Mouse (Mus musculus): ENCODE data around the gene Paqr6. TPM values are rescaled to one million over a fixed set of nuclear protein-coding genes. Genes with fewer than 3 reads are reported as not detected.
A peak's percentile ranks its signal among the peaks of the same experiment; 100 is the strongest.

The Paqr6 gene
- polyA plus RNA-seq (2016; fragmentation: Nextera tagmentation; extraction: Ambion mirVana), result 9.2 and 10.0 TPM in 2 replicates

GRCm38 (mm10) chr3:88364337-88364736 lies at the start of gene Paqr6:
Paqr6 (plus strand) TSS chr3:88364584.
- Histone ChIP-seq H3K9ac (peak within 1 kb of the TSS; percentile 61), H3K27me3 (replicated peaks) (peaks cover 31% of the 10 kb centered on the region), H3K36me3 (peaks cover 33% of the 10 kb centered on the region), H3K27ac (peak within 1 kb of the TSS; percentile 91), H3K4me2 (peak within 1 kb of the TSS; percentile 74), H3K4me3 (peak within 1 kb of the TSS; percentile 50), H3K4me1 (peaks cover 76% of the 10 kb centered on the region), H3K9me3 (replicated peaks) (no peaks in the 10 kb centered on the region)
- peak; percentile 57; the same call in 1 of the 2 replicates for ATAC-seq
- 5% methylated on average over 16 of the region's 16 CpGs for WGBS (ENCODE audit: insufficient replicate concordance)

DNA sequence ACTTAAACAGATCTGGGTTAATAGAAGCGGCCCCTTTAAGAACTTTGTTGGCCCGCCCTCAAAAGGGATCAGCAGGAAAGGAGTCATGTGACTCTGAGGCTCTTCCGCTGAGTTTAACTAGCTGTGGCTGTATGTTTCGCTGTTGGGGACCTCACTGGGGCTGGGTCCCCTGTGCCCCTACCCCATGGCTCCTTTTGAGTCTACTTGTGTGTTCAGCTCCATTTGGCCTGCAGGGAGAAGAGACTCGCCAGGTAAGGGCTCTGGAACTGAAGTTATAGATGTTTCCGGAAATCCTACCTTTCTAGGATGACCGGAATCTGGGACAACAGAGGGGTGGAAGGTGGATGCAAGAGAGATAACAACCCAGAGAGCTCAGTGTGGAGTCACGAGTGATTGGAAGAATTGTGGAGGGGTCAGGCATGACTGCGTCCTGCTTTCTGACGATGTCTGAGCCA lies 39.4 kb upstream of the Paqr6 start, which contains the start of gene Glmp:
TSS of gene Glmp (plus strand) at position 73 of the 455 bp plus-strand sequence.
- H3K4me3 ChIP-seq, result peak within 1 kb of the TSS; percentile 76
- H3K9ac ChIP-seq, result peak within 1 kb of the TSS; percentile 82
- no peaks in the 10 kb centered on the region for H3K9me3 ChIP-seq (replicated peaks)
- peaks cover 15% of the 10 kb centered on the region for H3K4me1 ChIP-seq
- peaks cover 68% of the 10 kb centered on the region for H3K36me3 ChIP-seq
- peak within 1 kb of the TSS; percentile 61 for H3K27ac ChIP-seq
- H3K4me2 ChIP-seq, result peak within 1 kb of the TSS; percentile 83
- H3K27me3 ChIP-seq (replicated peaks), result no peaks in the 10 kb centered on the region
- 1% methylated on average over 10 of the region's 10 CpGs for WGBS (ENCODE audit: insufficient replicate concordance)
- ATAC-seq, result peak; percentile 82

DNA sequence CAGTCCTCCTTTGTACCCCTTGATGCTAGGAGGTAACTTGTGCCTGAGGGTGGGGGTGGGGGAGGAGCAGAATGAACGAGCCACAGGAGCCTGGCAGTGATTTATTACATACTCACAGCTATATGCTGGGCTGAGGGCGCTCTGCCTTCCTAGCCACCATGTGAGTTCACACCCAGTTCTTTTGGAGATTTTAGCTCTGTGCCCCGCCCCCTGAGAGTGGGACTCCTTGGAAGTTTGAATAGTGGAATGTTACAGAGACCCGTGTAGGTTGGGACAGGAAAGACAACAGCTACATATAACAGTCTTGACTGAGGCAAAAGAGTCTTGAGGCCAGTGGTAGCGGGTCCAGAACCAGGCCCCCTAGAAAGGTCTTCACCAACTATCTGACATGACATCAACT lies 35.4 kb upstream of the Paqr6 start:
- no peak overlapping the region for H3K4me3 ChIP-seq
- peaks cover 6% of the 10 kb centered on the region; the same call in 1 of the 2 replicates for H3K27me3 ChIP-seq (replicated peaks)
- H3K9ac ChIP-seq, result no peak overlapping the region
- peaks cover 23% of the 10 kb centered on the region for H3K4me1 ChIP-seq
- 63% methylated on average over 5 of the region's 5 CpGs for WGBS (ENCODE audit: insufficient replicate concordance)
- no peak overlapping the region for H3K27ac ChIP-seq
- H3K4me2 ChIP-seq, result no peak overlapping the region
- ATAC-seq, result no peak
- H3K36me3 ChIP-seq, result peaks cover 48% of the 10 kb centered on the region
- H3K9me3 ChIP-seq (replicated peaks), result no peaks in the 10 kb centered on the region

DNA sequence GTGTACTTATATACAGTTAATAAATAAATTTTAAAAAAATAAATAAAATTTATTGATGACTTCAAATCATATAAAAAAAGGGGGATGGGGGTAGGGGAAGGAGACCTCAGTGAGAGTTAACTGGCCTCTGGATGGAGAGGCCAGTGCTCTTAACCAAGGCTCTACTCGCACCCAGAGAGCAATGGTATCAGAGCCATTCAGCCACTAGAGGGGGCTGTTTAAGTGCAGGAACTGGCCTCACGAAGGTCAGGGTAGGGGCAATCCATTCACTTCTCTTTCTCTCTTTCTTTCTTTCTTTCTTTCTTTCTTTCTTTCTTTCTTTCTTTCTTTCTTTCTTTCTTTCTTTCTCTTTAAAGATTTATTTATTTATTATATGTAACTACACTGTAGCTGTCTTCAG lies 33.1 kb upstream of the Paqr6 start:
- 8% methylated on average over 2 of the region's 2 CpGs for WGBS (ENCODE audit: insufficient replicate concordance)
- Histone ChIP-seq H3K36me3 (peaks cover 44% of the 10 kb centered on the region), H3K9me3 (replicated peaks) (no peaks in the 10 kb centered on the region), H3K4me1 (peaks cover 25% of the 10 kb centered on the region), H3K27me3 (replicated peaks) (peaks cover 6% of the 10 kb centered on the region; the same call in 1 of the 2 replicates), H3K9ac (no peak overlapping the region), H3K27ac (no peak overlapping the region), H3K4me3 (no peak overlapping the region), H3K4me2 (no peak overlapping the region)
- ATAC-seq, result no peak

GRCm38 (mm10) chr3:88334029-88334658 lies 30.2 kb upstream of the Paqr6 start:
- H3K4me1 ChIP-seq, result peaks cover 47% of the 10 kb centered on the region
- peaks cover 23% of the 10 kb centered on the region for H3K36me3 ChIP-seq
- peak overlapping the region; percentile 80 for H3K4me3 ChIP-seq
- WGBS (ENCODE audit: insufficient replicate concordance), result 53% methylated on average over 12 of the region's 12 CpGs
- H3K9me3 ChIP-seq (replicated peaks), result no peaks in the 10 kb centered on the region
- H3K27me3 ChIP-seq (replicated peaks), result peaks cover 6% of the 10 kb centered on the region; the same call in 1 of the 2 replicates
- peak overlapping the region; percentile 81 for H3K4me2 ChIP-seq
- H3K27ac ChIP-seq, result peak overlapping the region; percentile 96
- peak; percentile 33; the same call in 1 of the 2 replicates for ATAC-seq
- peak overlapping the region; percentile 89 for H3K9ac ChIP-seq

- H3K9ac ChIP-seq, result peak overlapping the region; percentile 89
- H3K27me3 ChIP-seq (replicated peaks), result peaks cover 6% of the 10 kb centered on the region; the same call in 1 of the 2 replicates
- 16% methylated on average over 3 of the region's 3 CpGs for WGBS (ENCODE audit: insufficient replicate concordance)
- H3K27ac ChIP-seq, result peak overlapping the region; percentile 96
- H3K4me3 ChIP-seq, result peak overlapping the region; percentile 80
- H3K4me1 ChIP-seq, result peaks cover 55% of the 10 kb centered on the region
- H3K36me3 ChIP-seq, result peaks cover 15% of the 10 kb centered on the region
- H3K9me3 ChIP-seq (replicated peaks), result no peaks in the 10 kb centered on the region
- peak overlapping the region; percentile 81 for H3K4me2 ChIP-seq
- no peak for ATAC-seq
These were observed 29.4 kb upstream of the Paqr6 start for GRCm38 (mm10) chr3:88334902-88335435.

DNA sequence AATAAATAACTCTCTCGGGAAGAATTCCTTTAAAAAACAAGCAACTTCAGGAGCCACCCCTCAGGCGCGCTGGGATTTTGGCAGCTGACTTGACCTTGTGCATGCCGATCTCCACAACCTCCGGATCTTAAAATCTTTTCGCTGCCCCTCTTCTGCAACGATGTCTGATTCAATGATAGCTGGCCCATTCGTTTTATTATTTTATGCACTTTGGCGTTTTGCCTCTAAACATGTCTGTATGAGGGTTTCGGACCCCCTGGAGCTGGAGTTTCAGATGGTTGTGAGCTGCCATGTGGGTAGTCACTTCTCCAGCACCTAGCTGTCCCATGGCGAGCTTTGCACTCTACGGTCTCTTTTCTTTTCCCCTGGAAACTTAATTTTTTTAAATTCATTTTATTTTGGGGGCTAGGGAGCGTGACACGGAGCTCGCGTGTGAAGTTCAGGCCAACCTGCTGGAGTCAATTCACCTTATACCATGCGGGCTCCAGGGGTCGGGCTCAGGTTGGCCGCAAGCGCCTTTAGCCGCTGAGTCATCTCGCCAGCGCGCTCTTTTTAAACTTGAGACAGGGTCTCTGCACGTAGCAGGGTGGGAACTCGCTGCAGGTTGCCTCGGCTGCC lies 28.8 kb upstream of the Paqr6 start:
- ATAC-seq, result peak; percentile 35
- H3K27me3 ChIP-seq (replicated peaks), result peaks cover 6% of the 10 kb centered on the region; the same call in 1 of the 2 replicates
- H3K9me3 ChIP-seq (replicated peaks), result no peaks in the 10 kb centered on the region
- H3K4me2 ChIP-seq, result peak overlapping the region; percentile 81
- peak overlapping the region; percentile 89 for H3K9ac ChIP-seq
- under 1% methylated on average over 27 of the region's 27 CpGs for WGBS (ENCODE audit: insufficient replicate concordance)
- peaks cover 58% of the 10 kb centered on the region for H3K4me1 ChIP-seq
- H3K4me3 ChIP-seq, result peak overlapping the region; percentile 80
- peaks cover 13% of the 10 kb centered on the region for H3K36me3 ChIP-seq
- H3K27ac ChIP-seq, result peak overlapping the region; percentile 96

DNA sequence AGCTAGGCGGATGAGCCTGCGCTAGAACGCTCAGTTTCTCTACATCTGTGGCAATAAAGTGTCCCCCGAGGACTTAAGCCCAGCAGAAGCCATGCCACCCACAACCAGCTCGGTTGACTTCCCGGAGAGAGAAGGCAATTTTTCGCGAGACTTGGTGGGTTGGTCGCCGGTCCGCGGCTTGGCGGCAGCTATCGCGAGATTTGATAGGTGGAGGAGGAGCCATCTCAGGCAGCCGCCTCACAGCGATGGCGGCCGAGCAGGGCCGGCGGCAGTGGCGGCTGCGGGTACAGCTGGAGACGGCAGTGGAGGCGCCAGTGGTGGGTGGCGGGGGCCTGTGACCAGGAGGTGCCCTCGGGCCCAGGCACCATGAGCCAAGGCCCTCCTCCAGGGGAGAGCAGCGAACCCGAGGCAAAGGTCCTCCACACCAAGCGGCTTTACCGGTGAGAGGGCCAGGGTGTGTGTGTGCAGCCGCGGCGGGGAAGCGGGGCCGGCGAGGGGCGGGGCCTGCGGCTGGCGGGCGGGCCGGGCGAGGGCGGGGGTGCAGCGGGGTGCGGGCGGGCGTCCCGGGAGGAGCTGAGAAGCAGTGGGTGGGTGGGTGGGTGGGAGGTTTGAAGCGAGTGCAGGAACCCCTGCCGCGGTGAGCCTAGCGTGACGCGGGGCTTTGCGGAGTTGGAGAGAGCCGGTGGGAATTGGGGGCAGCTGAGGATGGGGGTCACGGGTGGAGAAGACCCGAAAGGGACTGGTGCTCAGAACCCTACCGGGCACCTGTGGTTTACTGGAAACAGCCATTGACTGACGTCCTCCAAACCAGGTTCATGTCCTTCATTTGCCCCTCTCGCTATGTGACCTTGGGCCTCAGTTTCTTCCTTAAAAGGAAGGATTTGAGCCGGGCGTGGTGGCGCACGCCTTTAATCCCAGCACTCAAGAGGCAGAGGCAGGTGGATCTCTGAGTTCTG lies 28.0 kb upstream of the Paqr6 start, which contains the start of the genes Tmem79 and Smg5:
TSS of gene Tmem79 (minus strand) at position 91 of the 956 bp plus-strand sequence.
TSS of gene Smg5 (plus strand) at position 203 of the 956 bp plus-strand sequence.
- ATAC-seq, result peak; percentile 88
- Histone ChIP-seq H3K4me2 (peak within 1 kb of the TSS; percentile 81), H3K4me3 (peak within 1 kb of the TSS; percentile 80), H3K27ac (peak within 1 kb of the TSS; percentile 96), H3K9ac (peak within 1 kb of the TSS; percentile 89), H3K36me3 (peaks cover 18% of the 10 kb centered on the region), H3K27me3 (replicated peaks) (peaks cover 6% of the 10 kb centered on the region; the same call in 1 of the 2 replicates), H3K4me1 (peaks cover 66% of the 10 kb centered on the region), H3K9me3 (replicated peaks) (no peaks in the 10 kb centered on the region)
- 1% methylated on average over 56 of the region's 66 CpGs for WGBS (ENCODE audit: insufficient replicate concordance)

GRCm38 (mm10) chr3:88337367-88338020 lies 26.9 kb upstream of the Paqr6 start:
- peak overlapping the region; percentile 80 for H3K4me3 ChIP-seq
- H3K9me3 ChIP-seq (replicated peaks), result no peaks in the 10 kb centered on the region
- peak overlapping the region; percentile 89 for H3K9ac ChIP-seq
- peaks cover 28% of the 10 kb centered on the region for H3K36me3 ChIP-seq
- peak overlapping the region; percentile 96 for H3K27ac ChIP-seq
- H3K4me1 ChIP-seq, result peaks cover 73% of the 10 kb centered on the region
- 22% methylated on average over 11 of the region's 11 CpGs for WGBS (ENCODE audit: insufficient replicate concordance)
- peak; percentile 53 for ATAC-seq
- peaks cover 1% of the 10 kb centered on the region; the same call in 1 of the 2 replicates for H3K27me3 ChIP-seq (replicated peaks)
- H3K4me2 ChIP-seq, result peak overlapping the region; percentile 81

GRCm38 (mm10) chr3:88338316-88338715 lies 26.1 kb upstream of the Paqr6 start:
- H3K27ac ChIP-seq, result peak overlapping the region; percentile 96
- WGBS (ENCODE audit: insufficient replicate concordance), result 22% methylated on average over 7 of the region's 7 CpGs
- H3K9me3 ChIP-seq (replicated peaks), result no peaks in the 10 kb centered on the region
- peak overlapping the region; percentile 89 for H3K9ac ChIP-seq
- H3K4me2 ChIP-seq, result peak overlapping the region; percentile 81
- H3K27me3 ChIP-seq (replicated peaks), result no peaks in the 10 kb centered on the region; the same call in 1 of the 2 replicates
- peak overlapping the region; percentile 80 for H3K4me3 ChIP-seq
- H3K4me1 ChIP-seq, result peaks cover 72% of the 10 kb centered on the region
- ATAC-seq, result peak; percentile 61
- peaks cover 32% of the 10 kb centered on the region for H3K36me3 ChIP-seq

Data from liver, embryonic 12.5 days (tissue).